Mouse (Mus musculus) adrenal gland, adult 2 months (tissue): Measurements from ENCODE around the gene Abl2. TPM values are rescaled to one million over a fixed set of nuclear protein-coding genes. Genes with fewer than 3 reads are reported as not detected.
"Not testable (repeated sequence)": the region's sequence is repeated elsewhere in the genome, so short reads cannot be mapped to it uniquely, and the experiment has no call there.

Experiments
- DNase-seq: peaks from one replicate; pipeline ENCODE4 v3.0.0; 2021
- long read RNA-seq: library from polyadenylated mRNA; stranded (forward); transcript quantifications from one replicate; pipeline ENCODE4 v2.0.0, GENCODE M21; 2021
- polyA plus RNA-seq: library from polyadenylated mRNA; depleted of rRNA; stranded (reverse); fragments of >200 nt; gene quantifications from 2 replicates; pipeline ENCODE4 v1.2.3, GENCODE M21; 2012; rRNA removed
- total RNA-seq, 2 experiments: library from RNA; stranded (reverse); gene quantifications; 2 replicates each; pipeline ENCODE4 v1.2.3; 2021

Gene Abl2
- total RNA-seq (10 to 100 TPM; 19.6 to 22.1 TPM), polyA plus RNA-seq (4.6 and 6.1 TPM in 2 replicates)
- long read RNA-seq, partial matches to known transcripts: 0 of 4 reads
- long read RNA-seq, other reads (novel, unspliced or antisense): 4 of 4 reads

- peak; percentile 95 for DNase-seq
Observed at GRCm38 (mm10) chr1:156558024-156558930, at the start of gene Abl2. Abl2 (plus strand) TSS chr1:156558786.

- DNase-seq: peak; percentile 13
Observed at GRCm38 (mm10) chr1:156520136-156520780, 38.3 kb upstream of the Abl2 start.

GRCm38 (mm10) chr1:156521796-156522517 lies 36.6 kb upstream of the Abl2 start:
- DNase-seq: peak; percentile 60

GRCm38 (mm10) chr1:156523842-156524241 lies 34.7 kb upstream of the Abl2 start, which contains the start of gene Gm10031:
Gm10031 (plus strand) TSS chr1:156524012.
- DNase-seq: not testable (repeated sequence)

- DNase-seq: not testable (repeated sequence)
Observed at GRCm38 (mm10) chr1:156532476-156533175, 26.0 kb upstream of the Abl2 start.

- DNase-seq: no peak
Observed at GRCm38 (mm10) chr1:156533483-156533882, 25.1 kb upstream of the Abl2 start.

GRCm38 (mm10) chr1:156533911-156534310 lies 24.7 kb upstream of the Abl2 start:
- DNase-seq: no peak

GRCm38 (mm10) chr1:156537031-156537430 lies 21.6 kb upstream of the Abl2 start:
- DNase-seq: no peak

GRCm38 (mm10) chr1:156537701-156538100 lies 20.9 kb upstream of the Abl2 start:
- DNase-seq: no peak

GRCm38 (mm10) chr1:156538382-156538781 lies 20.2 kb upstream of the Abl2 start:
- DNase-seq: no peak

GRCm38 (mm10) chr1:156539787-156540560 lies 18.6 kb upstream of the Abl2 start:
- peak; percentile 24 for DNase-seq

GRCm38 (mm10) chr1:156543999-156544398 lies 14.6 kb upstream of the Abl2 start:
- DNase-seq: no peak

- peak; percentile 78 for DNase-seq
Observed at GRCm38 (mm10) chr1:156558950-156559640, 509 bp downstream of the Abl2 start.

GRCm38 (mm10) chr1:156559641-156560020 lies 1.0 kb downstream of the Abl2 start:
- DNase-seq: no peak

- no peak for DNase-seq
Observed at GRCm38 (mm10) chr1:156560500-156560899, 1.9 kb downstream of the Abl2 start.

- DNase-seq: no peak
Observed at GRCm38 (mm10) chr1:156565328-156565727, 6.7 kb downstream of the Abl2 start.

- no peak for DNase-seq
Observed at GRCm38 (mm10) chr1:156566132-156566531, 7.5 kb downstream of the Abl2 start.

GRCm38 (mm10) chr1:156569615-156570014 lies 11.0 kb downstream of the Abl2 start:
- DNase-seq: no peak

- no peak for DNase-seq
Observed at GRCm38 (mm10) chr1:156572952-156573351, 14.4 kb downstream of the Abl2 start.

GRCm38 (mm10) chr1:156581149-156581548 lies 22.6 kb downstream of the Abl2 start:
- DNase-seq: no peak
